Mouse (Mus musculus) layer of hippocampus, adult 2 months (tissue): ENCODE measurements around the gene Slc15a5. TPM values are rescaled to one million over a fixed set of nuclear protein-coding genes. Genes with fewer than 3 reads are reported as not detected.
A peak's percentile ranks its signal among the peaks of the same experiment; 100 is the strongest.

Source experiments
- DNase-seq, 2 experiments: peaks; one replicate each; pipeline ENCODE4 v3.0.0; 2022; ENCODE audit warnings: low spot score in 2 of 2
- H3K27ac ChIP-seq: fragments of 200-600 bp; 2 replicates; pipeline ENCODE4 v1.8.1; 2022
- H3K4me3 ChIP-seq: fragments of 200-600 bp; 2 replicates; pipeline ENCODE4 v1.8.1; 2022; ENCODE audit warnings: mild to moderate bottlenecking
- CTCF ChIP-seq: fragments of 200-600 bp; conservative IDR thresholded peaks from 2 replicates; pipeline ENCODE4 v1.8.1; 2022; ENCODE audit warnings: antibody characterized with exemption, mild to moderate bottlenecking, moderate library complexity
- total RNA-seq, 2 experiments: library from RNA; stranded (reverse); gene quantifications; 2 replicates each; pipeline ENCODE4 v1.2.3; 2021

Gene Slc15a5
- total RNA-seq, 2 experiments from 2014 or later, result not detected

DNA sequence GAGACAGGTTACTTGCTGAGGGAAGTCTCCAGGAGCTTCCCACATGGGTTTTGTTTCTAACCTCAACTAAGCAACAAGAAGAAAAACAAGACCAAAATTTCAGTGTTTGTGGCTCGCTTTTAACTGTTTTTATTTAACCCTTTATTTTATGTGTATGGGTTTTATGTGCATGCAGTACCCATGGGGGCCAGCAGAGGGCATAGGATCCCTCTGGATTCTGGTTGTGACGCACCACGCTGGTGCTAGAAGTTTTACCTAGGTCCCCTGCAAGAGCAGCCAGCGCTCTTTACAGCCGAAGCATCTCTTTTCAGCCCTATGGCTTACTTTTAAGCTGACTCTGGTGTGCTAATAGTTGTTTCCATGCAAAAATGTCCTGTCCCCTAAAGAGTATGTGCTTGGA lies 42.1 kb downstream of the Slc15a5 start:
- peak; percentile 67 for TF ChIP-seq CTCF
- H3K27ac ChIP-seq, result no peak overlapping the region
- no peak for DNase-seq
- H3K4me3 ChIP-seq, result no peak overlapping the region

DNA sequence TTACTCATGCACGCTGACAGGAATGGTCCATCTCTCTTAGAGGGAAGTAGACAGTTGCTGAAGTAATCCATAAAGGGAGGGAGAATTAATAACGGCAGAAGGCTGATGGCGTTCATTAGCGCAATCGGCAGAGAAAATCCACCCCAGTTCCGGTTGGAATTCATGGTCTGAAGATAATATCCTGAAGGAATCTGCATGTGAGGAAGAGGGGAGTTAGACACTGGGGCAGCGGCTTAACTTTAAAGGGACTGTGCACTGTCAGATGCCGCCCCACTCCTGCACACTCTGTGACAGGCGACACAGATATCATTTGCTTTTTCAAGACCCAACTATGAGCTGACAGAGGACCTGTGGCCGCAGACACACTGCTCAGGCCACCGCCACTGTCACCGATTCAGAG lies 42.8 kb downstream of the Slc15a5 start:
- no peak overlapping the region for H3K4me3 ChIP-seq
- no peak for DNase-seq
- no peak overlapping the region for H3K27ac ChIP-seq
- no peak for TF ChIP-seq CTCF

- DNase-seq, result no peak
- Histone ChIP-seq H3K27ac (no peak overlapping the region), H3K4me3 (no peak overlapping the region)
- TF ChIP-seq CTCF, result peak; percentile 55
Observed at GRCm38 (mm10) chr6:138016898-138017297, 62.8 kb downstream of the Slc15a5 start.

DNA sequence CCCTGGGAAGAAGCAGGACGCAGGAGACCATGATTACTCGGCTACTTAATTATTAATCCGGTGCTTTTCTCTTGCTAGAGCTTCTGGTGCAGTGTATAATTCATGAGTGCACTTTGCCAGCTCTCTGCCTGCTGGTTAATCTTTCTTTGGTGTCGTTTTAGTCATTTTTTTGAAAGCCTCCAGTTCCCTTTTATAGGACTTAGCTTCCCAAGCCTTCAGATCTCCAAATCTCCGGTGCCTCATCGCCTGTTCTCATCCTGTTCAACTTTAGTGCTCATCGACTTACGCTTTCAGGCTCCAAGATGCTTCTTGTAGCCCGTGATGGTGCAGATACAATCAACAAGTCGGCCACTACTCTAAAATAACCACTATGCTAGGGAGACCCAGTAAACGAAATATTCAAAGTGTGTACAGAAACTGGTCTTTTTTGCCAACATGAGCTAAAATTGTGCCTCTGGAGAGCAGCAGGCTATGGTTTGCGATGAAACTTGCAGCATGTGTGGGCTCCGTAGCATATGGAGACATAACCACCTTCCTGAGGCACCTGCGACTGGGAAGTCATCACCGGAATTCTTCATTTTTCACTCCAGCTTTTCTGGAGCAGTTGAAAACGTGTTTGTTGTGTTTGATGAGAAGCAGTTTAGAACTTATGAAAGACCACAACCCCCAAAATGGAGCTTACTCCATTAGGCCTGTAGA lies 64.6 kb downstream of the Slc15a5 start:
- DNase-seq, result no peak
- TF ChIP-seq CTCF, result no peak
- H3K4me3 ChIP-seq, result no peak overlapping the region
- H3K27ac ChIP-seq, result no peak overlapping the region

DNA sequence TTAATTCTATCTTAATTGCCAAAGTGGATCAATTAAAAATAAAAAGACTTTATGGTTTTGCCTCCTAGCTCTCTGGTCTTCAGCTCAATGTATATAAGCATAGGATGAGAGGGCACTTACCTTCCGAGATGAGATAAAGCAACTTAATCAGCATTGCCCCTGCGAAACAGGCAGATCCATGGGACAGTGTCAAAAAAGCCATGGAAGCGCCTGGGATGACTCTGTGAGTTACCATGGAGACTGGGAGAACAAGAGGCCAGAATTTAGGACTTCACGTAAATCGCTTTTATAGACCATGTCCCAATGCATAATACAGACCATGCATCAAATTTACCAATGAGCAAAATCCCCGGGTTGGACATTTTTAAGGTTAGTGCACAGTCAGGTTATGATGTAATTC lies 67.8 kb downstream of the Slc15a5 start:
- H3K27ac ChIP-seq, result no peak overlapping the region
- DNase-seq, result no peak
- TF ChIP-seq CTCF, result no peak
- H3K4me3 ChIP-seq, result no peak overlapping the region

DNA sequence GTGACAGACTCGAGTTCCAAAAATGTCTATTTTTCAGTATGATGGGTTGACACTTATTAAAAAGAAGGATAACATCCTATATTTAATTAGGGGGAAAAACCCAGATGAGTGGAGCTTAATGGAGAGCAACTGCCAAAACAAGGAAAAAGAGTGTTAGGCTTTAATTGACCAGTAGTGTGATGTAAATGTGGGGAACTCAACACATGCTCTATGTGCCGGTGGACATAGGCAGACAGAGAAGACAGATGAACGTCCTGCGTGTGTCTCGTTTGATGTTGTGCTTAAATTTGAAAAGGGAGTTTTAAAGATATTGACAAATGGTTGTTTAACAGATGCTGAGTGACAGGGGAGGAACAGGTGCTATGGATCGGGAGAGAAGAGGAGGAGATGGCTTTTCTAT lies 72.0 kb downstream of the Slc15a5 start:
- no peak overlapping the region for H3K4me3 ChIP-seq
- no peak for DNase-seq
- TF ChIP-seq CTCF, result no peak
- no peak overlapping the region for H3K27ac ChIP-seq

- no peak for DNase-seq
- Histone ChIP-seq H3K27ac (no peak overlapping the region), H3K4me3 (no peak overlapping the region)
- no peak for TF ChIP-seq CTCF
Observed at GRCm38 (mm10) chr6:138006525-138007251, 73.0 kb downstream of the Slc15a5 start.

- no peak for DNase-seq
- Histone ChIP-seq H3K4me3 (no peak overlapping the region), H3K27ac (no peak overlapping the region)
- TF ChIP-seq CTCF, result peak; percentile 73
Observed at GRCm38 (mm10) chr6:137989853-137990252, 89.9 kb downstream of the Slc15a5 start.

GRCm38 (mm10) chr6:137985169-137985568 lies 94.5 kb downstream of the Slc15a5 start:
- no peak overlapping the region for H3K27ac ChIP-seq
- DNase-seq, result no peak
- no peak overlapping the region for H3K4me3 ChIP-seq
- no peak for TF ChIP-seq CTCF

- H3K4me3 ChIP-seq, result peak overlapping the region; percentile 24; the same call in 1 of the 2 replicates
- DNase-seq, result no peak
- no peak overlapping the region for H3K27ac ChIP-seq
- no peak for TF ChIP-seq CTCF
Observed at GRCm38 (mm10) chr6:137982195-137982737, 97.5 kb downstream of the Slc15a5 start.

GRCm38 (mm10) chr6:137980905-137981696 lies 98.6 kb downstream of the Slc15a5 start:
- no peak overlapping the region for H3K4me3 ChIP-seq
- DNase-seq, result peak in 1 of 2 experiments; percentile 27
- no peak overlapping the region for H3K27ac ChIP-seq
- peak; percentile 77 for TF ChIP-seq CTCF

DNA sequence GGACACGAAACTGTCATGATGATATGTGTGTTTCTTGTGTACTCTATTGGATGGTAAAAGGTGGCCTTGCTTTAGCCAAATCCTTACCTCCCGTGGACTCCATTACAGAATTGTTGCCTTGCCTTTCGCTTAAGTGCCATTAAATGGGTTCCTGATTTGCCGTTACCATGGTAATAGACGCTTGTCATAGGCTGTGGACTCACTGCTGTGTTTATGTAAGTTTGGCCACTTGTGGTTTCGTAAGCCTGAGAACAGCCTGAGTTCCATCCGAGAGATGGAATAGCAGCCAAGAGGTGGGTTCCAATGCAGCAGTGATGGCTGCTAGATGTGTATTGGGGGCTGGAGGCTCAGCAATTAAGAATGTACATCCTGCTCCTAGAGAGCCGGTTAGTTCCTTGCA lies 99.3 kb downstream of the Slc15a5 start:
- no peak for TF ChIP-seq CTCF
- DNase-seq, result peak in 1 of 2 experiments; percentile 22
- H3K4me3 ChIP-seq, result no peak overlapping the region
- no peak overlapping the region; the same call in 1 of the 2 replicates for H3K27ac ChIP-seq

DNA sequence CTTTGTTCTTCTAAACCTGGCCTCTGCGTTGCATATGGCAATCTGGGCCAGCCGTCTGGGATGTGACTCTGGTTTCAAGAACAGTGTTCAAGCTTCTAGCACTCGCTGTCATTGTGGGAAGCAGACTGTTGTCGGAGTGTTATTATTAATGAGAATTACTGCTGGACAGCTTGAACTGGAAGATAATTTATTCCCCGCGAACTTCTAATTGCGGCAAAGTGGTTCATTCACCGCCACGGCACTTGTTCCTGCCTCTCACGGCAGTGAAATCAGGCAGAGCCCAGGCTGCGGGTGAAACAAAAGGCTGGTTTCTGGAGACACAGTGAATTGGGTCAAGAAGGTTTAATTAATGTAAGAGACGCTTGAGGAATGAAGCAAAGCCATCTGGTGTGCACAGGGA lies 99.9 kb downstream of the Slc15a5 start:
- peak overlapping the region; percentile 4; the same call in 1 of the 2 replicates for H3K27ac ChIP-seq
- no peak overlapping the region for H3K4me3 ChIP-seq
- TF ChIP-seq CTCF, result no peak
- peak in 1 of 2 experiments; percentile 17 for DNase-seq
